Mouse (Mus musculus): ENCODE measurements at regions not wholly inside any gene's neighbourhood (a gene's known extent, or its start where the extent isn't known, plus 50 kb on each side); places are given as distances from the start of the nearest gene placed in this dataset.

DNA sequence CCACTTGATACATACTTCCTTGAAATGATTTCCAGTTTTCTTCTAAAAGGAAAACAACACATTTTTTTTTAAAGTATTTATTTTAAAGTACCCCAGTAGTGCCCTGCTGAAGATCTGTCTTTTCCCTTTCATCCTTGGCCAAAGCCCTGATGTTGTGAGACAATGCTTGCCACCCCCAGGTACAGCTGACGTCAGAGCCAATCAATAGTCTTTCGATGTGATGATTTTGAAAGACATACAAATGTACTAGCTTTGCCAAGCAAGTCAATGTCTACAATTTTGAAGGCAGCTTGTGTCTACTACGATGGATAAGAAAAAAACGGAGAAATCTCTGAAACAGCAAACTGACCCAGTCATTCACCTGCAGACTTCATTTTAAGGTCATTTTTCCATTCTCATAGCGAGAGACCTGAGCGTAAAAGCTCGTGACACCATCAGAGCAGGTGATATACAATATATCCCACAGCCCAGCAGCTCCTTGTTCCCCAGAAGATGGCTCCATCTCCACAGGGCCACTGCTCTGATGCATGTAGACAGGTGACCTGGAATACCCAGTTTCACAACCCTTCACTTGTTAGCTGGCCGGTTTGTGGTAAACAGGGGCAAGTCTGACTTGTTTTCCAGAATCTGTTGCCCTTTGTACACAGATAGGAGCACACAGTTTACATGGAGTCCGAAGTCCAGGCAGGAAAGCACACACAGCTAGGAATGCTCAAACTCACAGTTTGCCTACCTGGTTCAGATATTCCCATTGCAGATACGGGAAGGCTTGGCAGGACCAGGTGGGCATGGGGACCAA, 129.0 kb downstream of the Irs2 start:
- no peak for DNase-seq
- intact Hi-C loops (cut with DNase I; ENCODE audit: low total_unique reads): no loop called here

DNA sequence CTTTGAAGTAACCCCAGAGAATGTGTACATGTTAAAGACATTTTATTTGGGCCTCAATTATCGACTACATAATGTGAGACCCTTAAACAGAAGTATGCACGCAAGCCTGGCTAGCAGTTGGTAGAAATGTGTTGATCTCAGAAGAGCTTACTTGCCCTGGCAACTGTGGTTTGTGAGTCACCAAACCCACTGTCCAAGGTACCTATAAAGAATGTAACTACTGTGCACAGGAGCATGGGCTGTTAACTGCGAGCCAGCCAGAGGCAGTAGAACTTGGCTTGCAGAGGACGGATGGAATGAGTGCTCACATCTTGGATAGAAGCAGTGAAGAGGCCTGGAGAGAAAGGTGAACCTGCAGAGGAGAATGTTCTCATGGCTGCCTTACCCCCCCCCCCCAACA, 129.9 kb downstream of the Irs2 start:
- intact Hi-C loops (cut with DNase I; ENCODE audit: low total_unique reads): no loop called here
- no peak for DNase-seq

- DNase-seq: no peak
- intact Hi-C loops (cut with DNase I; ENCODE audit: low total_unique reads): no loop called here
These were observed 133.1 kb downstream of the Irs2 start for GRCm38 (mm10) chr8:10875170-10875569.

GRCm38 (mm10) chr8:10871451-10871850, 136.8 kb downstream of the Irs2 start:
- intact Hi-C loops (cut with DNase I; ENCODE audit: low total_unique reads): no loop called here

DNA sequence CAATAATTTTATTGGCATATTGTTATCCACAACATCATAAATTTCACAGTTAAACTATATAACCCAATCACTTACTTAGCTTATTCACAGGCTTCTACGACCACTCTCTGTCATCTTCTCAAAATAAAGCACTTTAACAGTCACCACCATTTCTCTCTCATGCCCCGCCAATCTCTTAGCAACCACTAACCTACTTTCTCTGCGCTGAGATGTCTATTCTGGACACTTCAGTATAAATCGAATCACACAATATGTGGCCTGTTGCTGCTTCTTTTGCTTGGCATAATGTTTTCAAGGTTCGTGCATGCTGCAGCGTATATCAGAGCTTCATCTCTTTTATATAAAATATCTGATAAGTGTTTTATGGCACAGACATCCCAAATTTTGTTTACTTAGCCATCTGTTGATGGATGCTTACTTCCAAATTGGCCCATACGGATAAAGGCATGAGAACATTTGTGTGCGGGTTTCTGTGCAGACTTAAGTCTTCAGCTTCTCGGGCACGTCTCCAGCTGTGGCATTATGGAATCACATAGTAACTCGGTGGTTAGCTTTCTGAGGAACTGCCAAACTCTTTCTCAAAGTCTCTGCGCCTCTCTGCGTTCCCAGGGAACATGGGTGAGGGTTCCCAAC, 137.7 kb downstream of the Irs2 start:
- no peak for DNase-seq
- intact Hi-C loops (cut with DNase I; ENCODE audit: low total_unique reads): no loop called here

More at GRCm38 (mm10) chr8:10871451-10871850, 136.8 kb downstream of the Irs2 start:
- DNase-seq: no peak

GRCm38 (mm10) chr8:10869866-10870265, 138.4 kb downstream of the Irs2 start:
- DNase-seq: no peak
- intact Hi-C loops (cut with DNase I; ENCODE audit: low total_unique reads): no loop called here

DNA sequence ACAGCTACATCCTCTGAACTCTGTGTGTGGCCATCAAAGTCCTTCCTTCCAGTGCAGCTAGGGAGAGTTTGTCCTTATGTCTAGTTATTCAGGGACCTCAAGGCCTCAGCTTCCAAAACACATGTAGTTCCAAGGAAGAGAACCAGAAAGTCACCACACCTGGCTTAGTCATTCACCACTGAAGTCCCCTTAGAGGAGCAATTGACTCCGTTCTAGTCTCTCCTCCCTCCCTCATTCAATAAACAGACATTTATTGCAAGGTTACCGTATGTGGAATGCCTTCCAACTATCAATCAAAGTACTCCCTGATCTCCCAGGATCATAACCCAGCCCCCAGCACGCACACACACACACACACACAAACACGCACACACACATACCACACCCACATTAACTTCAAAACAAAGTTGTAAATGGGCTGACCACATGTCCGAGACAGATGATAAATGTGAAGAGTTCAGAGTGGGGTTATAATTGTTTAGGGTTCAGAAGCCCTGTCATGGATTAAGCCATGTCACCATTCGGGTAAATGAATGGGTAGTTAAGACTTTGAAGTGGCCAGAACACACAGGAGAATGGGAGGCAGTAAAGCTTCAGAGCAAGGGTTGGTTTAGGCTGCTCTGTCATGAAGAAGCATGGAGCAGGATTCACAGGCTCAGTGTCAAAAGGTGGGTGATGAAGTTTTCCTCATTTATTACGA, 141.4 kb downstream of the Irs2 start:
- intact Hi-C loops (cut with DNase I; ENCODE audit: low total_unique reads): no loop called here
- DNase-seq: no peak

DNA sequence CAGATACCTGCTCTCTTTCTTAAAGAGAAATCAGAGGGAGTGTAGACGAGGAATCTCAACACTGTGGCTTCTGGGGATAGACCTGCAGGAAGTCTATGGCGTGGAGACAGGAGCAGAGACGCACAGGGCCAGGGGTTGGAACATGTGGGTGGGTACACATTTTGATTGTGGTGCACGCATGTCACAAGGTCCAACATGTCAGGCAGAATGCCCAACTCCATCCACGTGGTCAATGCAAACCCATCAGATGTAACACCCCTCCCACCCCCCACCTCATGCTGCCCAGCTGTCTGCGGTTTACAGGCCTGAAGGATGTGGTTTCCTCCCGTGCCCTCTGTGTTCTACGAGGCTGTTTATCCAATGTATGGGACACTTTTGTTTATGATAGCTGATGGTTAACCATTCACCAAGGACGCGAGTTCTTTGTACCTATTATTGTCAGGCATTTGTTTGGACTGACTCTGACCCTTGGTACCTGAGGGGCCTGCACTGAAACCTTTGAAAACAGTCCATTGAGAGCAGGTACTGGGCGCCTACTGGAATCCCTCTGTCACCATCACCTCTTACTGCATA, 142.2 kb downstream of the Irs2 start:
- DNase-seq: no peak
- intact Hi-C loops (cut with DNase I; ENCODE audit: low total_unique reads): no loop called here

- intact Hi-C loops (cut with DNase I; ENCODE audit: low total_unique reads): no loop called here
- no peak for DNase-seq
These were observed 142.8 kb downstream of the Irs2 start for GRCm38 (mm10) chr8:10865415-10865821.

GRCm38 (mm10) chr8:10862442-10862841, 145.8 kb downstream of the Irs2 start:
- DNase-seq: no peak
- intact Hi-C loops (cut with DNase I; ENCODE audit: low total_unique reads): no loop called here

DNA sequence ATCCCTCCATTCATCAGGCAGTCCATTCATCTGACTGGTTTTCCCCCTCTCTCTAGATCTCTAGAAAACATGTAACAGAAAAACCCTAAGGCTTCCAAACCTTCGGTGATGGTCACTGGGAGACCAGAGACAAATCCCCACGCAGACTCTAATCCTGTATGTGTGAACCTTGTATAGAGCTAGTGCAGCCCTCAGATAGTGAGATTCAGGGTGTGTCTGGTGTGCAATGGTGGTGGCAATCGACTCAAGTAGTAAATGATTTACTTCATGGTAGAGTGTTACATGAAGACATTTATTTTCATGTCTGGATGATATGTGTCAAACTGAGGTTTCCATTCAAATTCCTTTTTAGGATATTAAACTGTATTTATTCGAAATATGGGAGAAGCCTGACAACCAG, 147.4 kb downstream of the Irs2 start:
- DNase-seq: no peak
- intact Hi-C loops (cut with DNase I; ENCODE audit: low total_unique reads): no loop called here

DNA sequence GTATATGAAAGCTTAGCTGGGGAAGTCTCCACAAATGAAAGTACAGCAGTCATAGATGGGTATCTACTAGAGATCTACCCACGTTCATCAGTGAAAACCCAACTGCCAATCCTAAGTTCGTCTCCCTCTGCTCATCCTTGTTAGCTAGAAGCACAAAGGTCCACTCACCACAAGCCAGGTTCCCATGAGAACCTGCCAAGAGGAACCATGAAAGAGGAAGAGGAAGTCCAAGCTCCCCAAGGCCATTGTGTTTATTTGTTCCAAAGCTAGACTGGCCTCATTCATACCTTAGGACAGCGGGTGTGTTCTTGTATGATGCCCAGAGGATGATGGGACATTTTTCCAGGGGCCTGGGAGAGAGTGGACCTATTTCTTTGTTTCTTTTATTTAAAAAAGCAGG, 150.4 kb downstream of the Irs2 start:
- intact Hi-C loops (cut with DNase I; ENCODE audit: low total_unique reads): no loop called here
- no peak for DNase-seq

DNA sequence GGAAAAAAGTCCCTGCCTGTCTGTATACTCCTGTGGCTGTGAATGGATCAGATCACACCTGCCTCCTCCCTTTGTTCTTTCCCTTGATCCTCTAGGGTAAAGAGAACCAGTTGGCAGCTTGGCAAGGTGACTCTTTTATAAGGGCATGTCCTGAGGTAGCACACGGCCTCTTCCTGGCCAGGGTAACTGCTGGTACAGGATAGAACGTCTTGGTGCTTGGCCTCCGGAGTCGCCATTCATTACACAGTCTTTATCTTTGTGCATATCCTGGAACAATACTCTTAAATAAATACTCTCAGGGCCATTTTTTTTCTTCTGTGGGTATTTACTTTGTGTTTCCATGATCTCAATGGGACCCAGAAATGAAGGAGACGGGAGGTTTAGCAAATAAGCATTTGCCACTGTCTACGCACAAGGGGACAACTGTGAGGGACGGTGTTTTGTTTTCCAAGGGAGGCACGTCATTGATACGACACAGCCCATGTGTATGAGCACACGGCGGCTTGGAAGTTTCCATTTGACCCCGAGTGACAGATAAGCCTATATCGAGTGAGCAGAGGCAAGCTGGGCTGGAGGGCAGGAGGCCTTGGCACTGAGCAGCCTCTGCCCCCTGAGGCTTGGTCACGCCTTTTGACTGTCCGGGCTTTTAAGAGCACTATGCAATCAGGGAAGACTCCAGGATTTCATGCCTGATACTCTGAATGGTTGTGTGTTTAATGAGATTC, 151.1 kb downstream of the Irs2 start:
- intact Hi-C loops (cut with DNase I; ENCODE audit: low total_unique reads): no loop called here
- DNase-seq: no peak

- intact Hi-C loops (cut with DNase I; ENCODE audit: low total_unique reads): no loop called here
- no peak for DNase-seq
These were observed 152.6 kb downstream of the Irs2 start for GRCm38 (mm10) chr8:10855696-10856095.

GRCm38 (mm10) chr8:10855131-10855530, 153.1 kb downstream of the Irs2 start:
- intact Hi-C loops (cut with DNase I; ENCODE audit: low total_unique reads): no loop called here

GRCm38 (mm10) chr8:10854600-10854999, 153.7 kb downstream of the Irs2 start:
- no peak for DNase-seq
- intact Hi-C loops (cut with DNase I; ENCODE audit: low total_unique reads): no loop called here

More at GRCm38 (mm10) chr8:10855131-10855530, 153.1 kb downstream of the Irs2 start:
- no peak for DNase-seq

- intact Hi-C loops (cut with DNase I; ENCODE audit: low total_unique reads): no loop called here
- DNase-seq: no peak
These were observed 154.4 kb downstream of the Irs2 start for GRCm38 (mm10) chr8:10853901-10854300.

DNA sequence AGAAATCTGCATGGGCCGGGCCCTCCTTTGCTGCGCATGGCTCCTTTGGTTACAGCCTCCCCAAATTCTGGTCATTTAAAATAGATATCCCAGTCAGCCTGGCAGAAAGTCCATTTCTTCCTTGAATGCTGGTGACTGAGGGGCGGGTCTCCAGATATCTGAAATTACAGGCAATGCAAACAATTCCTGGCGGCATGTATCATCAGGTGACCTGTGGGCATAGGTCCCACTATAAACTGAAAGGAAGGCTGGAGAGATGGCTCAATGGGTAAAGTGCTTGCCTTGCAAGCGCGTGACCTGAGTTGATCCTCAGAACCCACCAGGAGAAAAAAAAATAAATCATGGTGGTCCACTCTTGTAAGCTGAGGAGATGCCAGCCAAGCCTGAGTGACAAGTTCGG, 158.3 kb downstream of the Irs2 start:
- intact Hi-C loops (cut with DNase I; ENCODE audit: low total_unique reads): no loop called here
- DNase-seq: no peak

- intact Hi-C loops (cut with DNase I; ENCODE audit: low total_unique reads): no loop called here
- DNase-seq: no peak
These were observed 162.7 kb downstream of the Irs2 start for GRCm38 (mm10) chr8:10845607-10846006.

All from gastrocnemius, postnatal 14 days (tissue).